Mouse (Mus musculus) hindbrain, embryonic 13.5 days (tissue): Measurements from ENCODE around the gene Aurkaip1. TPM values are rescaled to one million over a fixed set of nuclear protein-coding genes. Genes with fewer than 3 reads are reported as not detected.

ENCODE experiments used
- ATAC-seq: fragments of 200-750 bp; cut with Nextera tagmentation; 2 replicates; pipeline ENCODE4 v1.8.0; 2017; ENCODE audit warnings: moderate TSS enrichment; ENCODE audit not compliant: low FRiP score
- H3K27ac ChIP-seq: fragments of 300-500 bp; sonication (generic); 2 replicates; pipeline ENCODE4 v1.5.1; 2015; ENCODE audit warnings: inconsistent platforms, mild to moderate bottlenecking, moderate library complexity
- H3K27me3 ChIP-seq: fragments of 300-500 bp; sonication (generic); 2 replicates; pipeline ENCODE4 v1.6.1; 2015; ENCODE audit warnings: mild to moderate bottlenecking, inconsistent platforms
- H3K36me3 ChIP-seq: fragments of 300-500 bp; sonication (generic); 2 replicates; pipeline ENCODE4 v1.6.1; 2015; ENCODE audit warnings: mild to moderate bottlenecking, inconsistent platforms
- H3K4me1 ChIP-seq: fragments of 300-500 bp; sonication (generic); replicated peaks from 2 replicates; pipeline ENCODE4 v1.6.1; 2015; ENCODE audit warnings: inconsistent platforms
- H3K4me2 ChIP-seq: fragments of 300-500 bp; sonication (generic); 2 replicates; pipeline ENCODE4 v1.6.1; 2015; ENCODE audit warnings: inconsistent platforms, mild to moderate bottlenecking, moderate library complexity
- H3K4me3 ChIP-seq: fragments of 300-500 bp; sonication (generic); 2 replicates; pipeline ENCODE4 v1.5.1; 2015; ENCODE audit warnings: mild to moderate bottlenecking, inconsistent platforms
- H3K9ac ChIP-seq: fragments of 300-500 bp; sonication (generic); 2 replicates; pipeline ENCODE4 v1.6.1; 2015; ENCODE audit warnings: mild to moderate bottlenecking, inconsistent platforms
- H3K9me3 ChIP-seq: fragments of 300-500 bp; sonication (generic); 2 replicates; pipeline ENCODE4 v1.6.1; 2016; ENCODE audit warnings: inconsistent platforms
- WGBS: fragments of 180-500 bp; shearing (Covaris S2); methylation state at CpG from one replicate; pipeline ENCODE4 v1.1.7; 2015; 5-methylcytosine and 5-hydroxymethylcytosine counted together
- polyA plus RNA-seq: library from polyadenylated mRNA; unstranded; fragments of >200 nt; fragmentation: Nextera tagmentation; extraction: Ambion mirVana; gene quantifications from 2 replicates; pipeline ENCODE4 v1.2.1, GENCODE M21; 2015

Aurkaip1 gene
- polyA plus RNA-seq, 1 experiment from 2014 or later, result 148 TPM

GRCm38 (mm10) chr4:155802075-155802474, 29.0 kb upstream of the Aurkaip1 start:
- Histone ChIP-seq H3K4me2 (no peak overlapping the region), H3K4me1 (peaks cover 24% of the 10 kb centered on the region), H3K4me3 (no peak overlapping the region), H3K27ac (no peak overlapping the region), H3K9me3 (no peaks in the 10 kb centered on the region), H3K27me3 (0 out of 2 replicates have a peak, but pooled peaks cover 8% of the 10 kb centered on the region), H3K9ac (no peak overlapping the region), H3K36me3 (peaks cover 16% of the 10 kb centered on the region)
- WGBS, result 94% methylated on average over 1 of the region's 1 CpGs
- no peak for ATAC-seq

GRCm38 (mm10) chr4:155802741-155803339, 28.2 kb upstream of the Aurkaip1 start, which contains the start of gene Mrpl20:
Gene Mrpl20 (plus strand): TSS chr4:155802878.
- Histone ChIP-seq H3K9me3 (no peaks in the 10 kb centered on the region), H3K36me3 (peaks cover 22% of the 10 kb centered on the region), H3K4me2 (peak within 1 kb of the TSS; percentile 82), H3K4me1 (peaks cover 24% of the 10 kb centered on the region), H3K4me3 (peak within 1 kb of the TSS; percentile 92), H3K27ac (peak within 1 kb of the TSS; percentile 81), H3K27me3 (0 out of 2 replicates have a peak, but pooled peaks cover 8% of the 10 kb centered on the region), H3K9ac (peak within 1 kb of the TSS; percentile 94)
- 10% methylated on average over 12 of the region's 12 CpGs for WGBS
- ATAC-seq, result peak; percentile 79

- peak overlapping the region; percentile 92 for H3K4me3 ChIP-seq
- under 1% methylated on average over 55 of the region's 58 CpGs for WGBS
- H3K27ac ChIP-seq, result peak overlapping the region; percentile 81
- peaks cover 24% of the 10 kb centered on the region for H3K4me1 ChIP-seq
- 0 out of 2 replicates have a peak, but pooled peaks cover 8% of the 10 kb centered on the region for H3K27me3 ChIP-seq
- ATAC-seq, result peak; percentile 97
- H3K36me3 ChIP-seq, result peaks cover 29% of the 10 kb centered on the region
- no peaks in the 10 kb centered on the region for H3K9me3 ChIP-seq
- H3K4me2 ChIP-seq, result peak overlapping the region; percentile 82
- peak overlapping the region; percentile 94 for H3K9ac ChIP-seq
Measured at GRCm38 (mm10) chr4:155803340-155804041, 27.6 kb upstream of the Aurkaip1 start.

GRCm38 (mm10) chr4:155807841-155808240, 23.2 kb upstream of the Aurkaip1 start:
- ATAC-seq, result no peak
- no peaks in the 10 kb centered on the region for H3K27me3 ChIP-seq
- H3K9me3 ChIP-seq, result no peaks in the 10 kb centered on the region
- no peak overlapping the region for H3K27ac ChIP-seq
- peaks cover 54% of the 10 kb centered on the region for H3K36me3 ChIP-seq
- H3K9ac ChIP-seq, result no peak overlapping the region
- H3K4me1 ChIP-seq, result peaks cover 31% of the 10 kb centered on the region
- no peak overlapping the region for H3K4me2 ChIP-seq
- H3K4me3 ChIP-seq, result no peak overlapping the region
- WGBS, result 86% methylated on average over 3 of the region's 3 CpGs

- Histone ChIP-seq H3K4me1 (peaks cover 32% of the 10 kb centered on the region), H3K36me3 (peaks cover 72% of the 10 kb centered on the region), H3K4me3 (peak within 1 kb of the TSS; percentile 100), H3K9me3 (no peaks in the 10 kb centered on the region), H3K9ac (peak within 1 kb of the TSS; percentile 100), H3K4me2 (peak within 1 kb of the TSS; percentile 97), H3K27ac (peak within 1 kb of the TSS; percentile 92), H3K27me3 (no peaks in the 10 kb centered on the region)
- under 1% methylated on average over 60 of the region's 60 CpGs for WGBS
- ATAC-seq, result peak; percentile 99
Measured at GRCm38 (mm10) chr4:155811929-155812664, 19.0 kb upstream of the Aurkaip1 start, which contains the start of gene Ccnl2. Gene Ccnl2 (plus strand): TSS chr4:155812489.

- Histone ChIP-seq H3K27me3 (no peaks in the 10 kb centered on the region), H3K9ac (peak overlapping the region; percentile 100), H3K4me1 (peaks cover 32% of the 10 kb centered on the region), H3K36me3 (peaks cover 73% of the 10 kb centered on the region), H3K4me2 (peak overlapping the region; percentile 97), H3K27ac (peak overlapping the region; percentile 92), H3K9me3 (no peaks in the 10 kb centered on the region), H3K4me3 (peak overlapping the region; percentile 100)
- WGBS, result 1% methylated on average over 43 of the region's 49 CpGs
- peak; percentile 53 for ATAC-seq
Measured at GRCm38 (mm10) chr4:155812665-155813181, 18.3 kb upstream of the Aurkaip1 start.

GRCm38 (mm10) chr4:155817533-155817932, 13.5 kb upstream of the Aurkaip1 start:
- Histone ChIP-seq H3K36me3 (peaks cover 87% of the 10 kb centered on the region), H3K9me3 (no peaks in the 10 kb centered on the region), H3K4me2 (no peak overlapping the region), H3K4me3 (no peak overlapping the region), H3K4me1 (peaks cover 22% of the 10 kb centered on the region), H3K27ac (no peak overlapping the region), H3K9ac (no peak overlapping the region), H3K27me3 (no peaks in the 10 kb centered on the region)
- WGBS, result 81% methylated on average over 4 of the region's 4 CpGs
- no peak for ATAC-seq

GRCm38 (mm10) chr4:155821025-155821424, 10.0 kb upstream of the Aurkaip1 start:
- no peak overlapping the region for H3K4me2 ChIP-seq
- peaks cover 95% of the 10 kb centered on the region for H3K36me3 ChIP-seq
- H3K9me3 ChIP-seq, result no peaks in the 10 kb centered on the region
- no peaks in the 10 kb centered on the region for H3K4me1 ChIP-seq
- no peaks in the 10 kb centered on the region for H3K27me3 ChIP-seq
- H3K4me3 ChIP-seq, result no peak overlapping the region
- 80% methylated on average over 7 of the region's 7 CpGs for WGBS
- H3K9ac ChIP-seq, result no peak overlapping the region
- no peak for ATAC-seq
- H3K27ac ChIP-seq, result no peak overlapping the region

- ATAC-seq, result no peak
- H3K27me3 ChIP-seq, result no peaks in the 10 kb centered on the region
- H3K27ac ChIP-seq, result no peak overlapping the region
- H3K4me1 ChIP-seq, result no peaks in the 10 kb centered on the region
- H3K4me3 ChIP-seq, result no peak overlapping the region
- H3K4me2 ChIP-seq, result no peak overlapping the region
- 98% methylated on average over 16 of the region's 16 CpGs for WGBS
- no peaks in the 10 kb centered on the region for H3K9me3 ChIP-seq
- peaks cover 88% of the 10 kb centered on the region for H3K36me3 ChIP-seq
- H3K9ac ChIP-seq, result no peak overlapping the region
Measured at GRCm38 (mm10) chr4:155823443-155823842, 7.6 kb upstream of the Aurkaip1 start.

- Histone ChIP-seq H3K9ac (no peak overlapping the region), H3K36me3 (peaks cover 25% of the 10 kb centered on the region), H3K9me3 (no peaks in the 10 kb centered on the region), H3K27ac (no peak overlapping the region), H3K4me1 (peaks cover 29% of the 10 kb centered on the region), H3K4me3 (no peak overlapping the region), H3K27me3 (no peaks in the 10 kb centered on the region), H3K4me2 (no peak overlapping the region)
- WGBS, result 93% methylated on average over 4 of the region's 4 CpGs
- ATAC-seq, result no peak
Measured at GRCm38 (mm10) chr4:155829866-155830265, 1.2 kb upstream of the Aurkaip1 start.

GRCm38 (mm10) chr4:155830596-155830995, 476 bp upstream of the Aurkaip1 start:
- Histone ChIP-seq H3K9me3 (no peaks in the 10 kb centered on the region), H3K27ac (peak overlapping the region; percentile 67), H3K4me2 (peak overlapping the region; percentile 99), H3K4me3 (peak overlapping the region; percentile 89), H3K27me3 (no peaks in the 10 kb centered on the region), H3K36me3 (peaks cover 18% of the 10 kb centered on the region), H3K4me1 (peaks cover 29% of the 10 kb centered on the region), H3K9ac (no peak overlapping the region)
- no peak for ATAC-seq
- 60% methylated on average over 8 of the region's 8 CpGs for WGBS

GRCm38 (mm10) chr4:155831831-155832230, 759 bp downstream of the Aurkaip1 start:
- Histone ChIP-seq H3K27ac (peak overlapping the region; percentile 89), H3K4me2 (peak overlapping the region; percentile 99), H3K4me3 (peak overlapping the region; percentile 89), H3K27me3 (no peaks in the 10 kb centered on the region), H3K9me3 (no peaks in the 10 kb centered on the region), H3K4me1 (peaks cover 29% of the 10 kb centered on the region), H3K9ac (peak overlapping the region; percentile 91), H3K36me3 (peaks cover 10% of the 10 kb centered on the region)
- WGBS, result under 1% methylated on average over 25 of the region's 25 CpGs
- no peak; the same call in none of the 2 replicates for ATAC-seq
